Mouse (Mus musculus): ENCODE data around the gene Gpr157. TPM values are rescaled to one million over a fixed set of nuclear protein-coding genes. Genes with fewer than 3 reads are reported as not detected.

The Gpr157 gene
- total RNA-seq, 2 experiments from 2014 or later: 14.1 to 19.8 TPM

DNA sequence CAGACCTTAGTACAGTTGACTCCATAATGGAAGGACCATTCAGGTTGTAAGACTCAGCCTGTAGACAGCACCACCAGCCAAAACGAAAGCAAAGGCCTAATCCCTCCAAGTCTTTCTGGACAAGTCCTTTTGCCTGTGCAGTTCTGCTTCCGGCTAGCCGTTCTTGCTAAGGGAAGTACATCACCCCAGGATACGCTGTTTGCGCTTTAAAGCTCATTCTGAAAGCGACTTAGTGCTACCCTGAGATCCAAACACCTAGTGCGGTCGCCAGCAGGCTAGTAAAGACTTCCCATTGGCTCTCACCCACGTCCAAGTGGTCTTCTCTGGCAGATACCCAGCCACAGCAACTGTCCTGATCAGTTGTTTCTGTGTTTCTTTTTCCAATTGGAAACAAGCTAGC is 23.2 kb downstream of the Gpr157 start:
- DNase-seq: no peak

DNA sequence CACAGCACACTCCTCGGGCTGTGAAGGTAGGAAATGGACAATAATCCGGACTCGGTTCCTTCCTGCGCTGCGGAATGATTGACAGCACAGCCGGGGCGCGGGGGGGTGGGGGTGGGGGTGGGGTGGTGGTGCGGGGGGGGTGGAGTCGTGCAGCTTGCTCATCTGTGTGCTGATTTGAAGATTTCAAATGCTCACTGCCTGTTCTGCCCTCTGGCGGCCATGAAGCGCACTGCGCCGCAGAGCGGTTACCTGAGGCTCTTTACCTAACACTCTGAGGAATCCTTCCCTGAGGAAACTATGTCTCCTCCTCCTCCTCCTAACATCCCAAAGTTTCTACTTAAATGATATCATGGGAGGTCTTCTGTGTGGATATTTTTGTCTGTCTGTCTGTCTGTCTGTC is 25.7 kb downstream of the Gpr157 start:
- peak; percentile 72 for DNase-seq

DNA sequence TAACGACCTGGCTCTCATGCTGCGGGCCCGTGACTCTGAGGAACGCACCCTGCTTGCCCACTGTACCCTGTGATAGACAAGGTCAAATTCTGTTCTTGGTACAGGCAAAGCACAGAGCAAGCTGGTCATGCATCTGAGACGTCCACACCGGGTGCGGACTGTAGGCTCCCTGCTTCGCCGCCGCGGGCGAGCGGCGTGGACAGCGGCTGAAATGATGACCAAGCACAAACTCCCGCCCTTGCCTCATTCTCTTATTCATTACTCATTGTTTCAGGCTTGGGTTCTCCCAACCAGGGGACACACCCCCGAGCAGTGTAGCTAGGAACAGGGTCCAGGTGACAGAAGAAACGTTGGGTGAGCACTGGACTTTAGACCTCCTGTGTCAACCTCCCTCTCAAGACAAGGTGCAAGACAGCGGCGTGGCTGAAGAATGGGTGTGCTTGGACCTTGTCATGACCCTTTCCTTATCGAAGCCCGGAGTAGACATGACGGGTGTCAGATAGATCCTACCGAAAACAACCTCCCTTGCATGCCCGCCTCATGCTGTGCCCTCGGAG is 27.4 kb downstream of the Gpr157 start:
- DNase-seq: no peak

GRCm38 (mm10) chr4:150117311-150117710 is 30.1 kb downstream of the Gpr157 start:
- DNase-seq: no peak

GRCm38 (mm10) chr4:150118163-150118562 is 31.0 kb downstream of the Gpr157 start:
- no peak for DNase-seq

DNA sequence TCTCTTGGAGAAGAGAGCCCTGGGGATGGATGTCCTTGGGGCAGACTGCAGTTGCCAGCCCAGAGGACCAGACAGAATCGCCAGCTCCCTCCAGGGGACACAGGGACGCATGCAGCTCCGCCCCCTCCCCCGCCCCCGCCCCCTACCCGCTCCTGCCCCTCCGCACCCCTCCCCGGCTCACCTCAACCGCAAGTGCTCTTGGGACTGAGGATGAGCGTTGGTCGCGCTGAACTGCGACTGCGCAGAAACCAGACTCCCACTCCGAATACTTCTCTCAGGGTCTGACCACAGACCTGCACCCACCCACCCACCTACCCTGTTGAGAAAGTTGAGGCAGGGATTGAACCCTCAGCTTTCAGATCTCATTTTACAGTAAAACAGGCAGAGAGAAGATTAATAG is 31.9 kb downstream of the Gpr157 start, which contains the start of gene Slc2a5:
TSS of gene Slc2a5 (plus strand) at position 229 of the 400 bp plus-strand sequence.
- no peak for DNase-seq

- no peak for DNase-seq
Observed at GRCm38 (mm10) chr4:150119640-150120039, 32.5 kb downstream of the Gpr157 start.

- no peak for DNase-seq
Observed at GRCm38 (mm10) chr4:150120173-150120833, 33.1 kb downstream of the Gpr157 start.

DNA sequence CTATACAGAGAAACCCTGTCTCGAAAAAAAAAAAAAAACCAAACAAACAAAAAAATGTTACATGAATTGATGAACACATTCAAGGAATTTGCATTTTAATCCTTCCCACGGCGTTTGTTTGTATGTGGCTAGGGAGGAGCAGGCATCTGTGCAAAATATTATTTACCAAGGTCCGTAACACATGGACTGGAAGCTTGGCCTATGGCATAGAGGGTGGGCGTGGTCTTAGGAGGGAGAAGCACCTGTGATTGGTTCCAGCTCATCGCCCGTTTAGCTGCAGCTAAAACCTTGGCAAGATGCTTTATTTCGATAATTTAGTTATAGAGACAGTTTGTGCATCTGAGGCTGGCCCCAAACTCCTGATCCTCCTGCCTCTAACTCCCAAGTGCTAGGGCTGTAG is 34.3 kb downstream of the Gpr157 start:
- no peak for DNase-seq

DNA sequence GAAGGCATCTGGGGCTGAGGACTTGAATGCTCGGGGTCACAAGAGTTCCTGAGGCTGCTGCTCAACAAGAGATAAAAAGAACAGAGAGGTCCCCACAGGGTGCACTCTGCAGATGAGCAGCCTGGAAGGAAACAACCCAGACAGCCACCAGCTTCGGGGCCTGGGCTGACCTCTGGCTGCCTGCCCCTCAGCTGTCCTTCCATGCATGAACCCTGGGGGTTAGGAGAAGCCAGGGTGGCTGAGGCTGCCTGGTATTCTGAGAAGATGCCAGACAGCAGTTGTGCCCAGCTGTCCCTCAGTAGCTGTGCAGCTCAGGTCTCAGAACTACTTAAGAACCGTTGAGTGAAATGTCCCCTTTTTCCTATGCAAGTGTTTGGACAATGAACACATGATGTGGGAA is 35.3 kb downstream of the Gpr157 start:
- DNase-seq: no peak

DNA sequence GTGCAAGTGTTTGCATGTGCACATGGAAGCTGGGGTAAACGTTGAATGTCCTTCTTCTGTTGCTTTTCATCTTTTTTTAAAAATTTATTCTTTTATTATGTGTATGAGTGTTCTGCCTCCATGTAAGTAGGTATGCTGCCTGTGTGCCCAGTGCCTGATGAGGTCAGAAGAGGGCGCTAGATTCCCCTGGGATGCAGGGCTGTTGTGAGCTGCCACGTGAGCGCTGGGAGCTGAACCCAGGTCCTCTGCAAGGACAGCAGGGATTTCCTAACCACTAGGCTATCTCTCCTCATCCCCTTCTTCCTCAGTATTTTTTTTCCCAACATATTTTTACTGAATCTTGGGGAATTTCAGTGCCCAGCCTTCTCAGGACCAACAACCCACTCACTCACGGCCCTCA is 39.2 kb downstream of the Gpr157 start:
- DNase-seq: no peak

GRCm38 (mm10) chr4:150127894-150128293 is 40.7 kb downstream of the Gpr157 start:
- no peak for DNase-seq

- DNase-seq: no peak
Observed at GRCm38 (mm10) chr4:150128571-150128970, 41.4 kb downstream of the Gpr157 start.

GRCm38 (mm10) chr4:150130661-150131060 is 43.5 kb downstream of the Gpr157 start:
- no peak for DNase-seq

- DNase-seq: peak; percentile 23
Observed at GRCm38 (mm10) chr4:150132692-150133271, 45.6 kb downstream of the Gpr157 start.

- no peak for DNase-seq
Observed at GRCm38 (mm10) chr4:150135254-150135653, 48.1 kb downstream of the Gpr157 start.

DNA sequence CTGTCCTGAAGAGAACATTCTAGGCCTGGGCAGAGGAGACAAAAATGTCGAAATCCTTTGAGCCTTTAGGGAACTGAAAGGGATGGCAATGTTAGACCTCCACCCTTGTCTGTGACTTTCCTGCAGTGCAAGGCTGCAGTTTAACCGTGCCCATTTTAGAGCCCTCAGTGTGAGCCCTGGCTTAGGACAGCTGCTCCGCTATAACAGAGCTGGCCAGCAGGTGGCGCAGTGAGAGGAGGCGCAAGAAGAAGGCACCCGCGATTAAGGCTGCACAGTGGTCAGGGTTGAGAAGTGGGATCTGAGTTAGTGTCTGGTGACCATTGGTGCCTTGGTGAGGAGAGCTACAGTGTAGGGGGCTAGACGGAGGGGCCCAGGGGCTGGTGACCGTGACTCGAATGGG is 49.5 kb downstream of the Gpr157 start:
- peak; percentile 80 for DNase-seq

DNA sequence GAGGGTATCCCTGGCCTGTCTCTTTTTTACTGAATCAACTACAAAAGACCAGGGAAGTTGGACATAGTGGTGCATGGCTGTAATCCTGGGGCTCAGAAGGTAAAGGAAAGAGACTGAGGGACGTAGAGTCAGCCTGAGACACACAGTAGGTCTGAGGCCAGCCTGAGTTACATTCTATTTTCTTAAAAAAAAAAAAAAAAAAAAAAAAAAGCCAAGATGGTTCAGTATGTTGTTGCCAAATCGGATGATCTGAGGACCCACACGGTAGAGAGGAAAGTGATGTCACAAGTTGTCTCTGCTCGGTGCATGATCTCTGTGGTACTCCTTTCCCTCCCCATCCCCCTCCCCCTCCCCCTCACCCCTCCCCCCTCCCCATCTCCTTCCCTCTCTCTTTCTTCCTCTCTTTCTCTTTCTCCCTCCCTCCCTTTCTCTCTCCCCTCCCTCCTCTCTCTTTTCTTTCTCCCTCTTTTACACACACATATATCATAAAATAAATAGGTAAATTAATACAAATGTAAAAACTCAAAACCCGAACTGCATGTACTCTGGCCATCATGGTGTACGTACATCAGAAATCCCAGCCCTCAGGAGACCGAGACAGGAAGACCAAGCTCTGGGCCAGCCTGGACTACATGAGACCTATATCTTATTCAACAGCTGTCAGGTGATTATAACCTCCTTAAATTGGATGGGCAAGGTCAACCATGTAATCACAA is 50.4 kb downstream of the Gpr157 start:
- no peak for DNase-seq

- DNase-seq: peak; percentile 64
Observed at GRCm38 (mm10) chr4:150138084-150138543, 50.9 kb downstream of the Gpr157 start.

- DNase-seq: no peak
Observed at GRCm38 (mm10) chr4:150139090-150139489, 51.9 kb downstream of the Gpr157 start.

- DNase-seq: no peak
Observed at GRCm38 (mm10) chr4:150140346-150140745, 53.2 kb downstream of the Gpr157 start.

GRCm38 (mm10) chr4:150144242-150144641 is 57.1 kb downstream of the Gpr157 start:
- DNase-seq: no peak

DNA sequence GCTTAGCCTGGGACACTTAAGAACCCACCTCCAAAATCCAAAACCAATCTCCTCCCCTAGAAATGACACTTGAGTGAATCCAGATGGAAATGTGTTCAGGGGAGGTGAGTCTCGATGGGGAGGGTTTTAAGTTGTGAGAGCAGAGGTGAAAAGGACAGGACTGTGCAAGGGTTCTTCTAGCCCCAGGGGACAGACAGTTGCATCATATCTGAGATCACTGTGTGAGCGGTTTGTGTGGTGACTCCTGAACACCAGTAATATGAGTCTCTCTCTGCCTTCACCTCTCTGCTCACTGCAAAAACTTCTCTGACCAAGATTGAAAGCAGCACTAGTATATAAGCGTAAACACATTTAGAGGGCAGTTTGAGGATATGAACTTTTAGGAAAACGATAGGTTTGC is 59.1 kb downstream of the Gpr157 start:
- DNase-seq: no peak

All from heart, postnatal 4 days (tissue).